Mouse (Mus musculus) embryonic facial prominence, embryonic 10.5 days (tissue): ENCODE measurements at regions not wholly inside any gene's neighbourhood (a gene's known extent, or its start where the extent isn't known, plus 50 kb on each side); places are given as distances from the start of the nearest gene placed in this dataset.

Experiments
- DNase-seq: peaks from one replicate; pipeline ENCODE4 v3.0.0-alpha.2; 2017; ENCODE audit warnings: low spot score
- H3K27ac ChIP-seq: fragments of 300-500 bp; sonication (generic); replicated peaks from 2 replicates; pipeline ENCODE4 v1.5.1; 2016; ENCODE audit warnings: mild to moderate bottlenecking
- H3K27me3 ChIP-seq: fragments of 300-500 bp; sonication (generic); replicated peaks from 2 replicates; pipeline ENCODE4 v1.6.1; 2016; ENCODE audit warnings: low read depth, mild to moderate bottlenecking; ENCODE audit not compliant: poor library complexity, severe bottlenecking
- H3K36me3 ChIP-seq: fragments of 300-500 bp; sonication (generic); replicated peaks from 2 replicates; pipeline ENCODE4 v1.6.1; 2016; ENCODE audit warnings: mild to moderate bottlenecking, moderate library complexity
- H3K4me1 ChIP-seq: fragments of 300-500 bp; sonication (generic); 2 replicates; pipeline ENCODE4 v1.6.1; 2016
- H3K4me3 ChIP-seq: fragments of 300-500 bp; sonication (generic); 2 replicates; pipeline ENCODE4 v1.5.1; 2016; ENCODE audit warnings: mild to moderate bottlenecking, moderate library complexity
- H3K9me3 ChIP-seq: fragments of 300-500 bp; sonication (generic); 2 replicates; pipeline ENCODE4 v1.6.1; 2016; ENCODE audit warnings: mild to moderate bottlenecking
- WGBS: fragments of 180-500 bp; shearing (Covaris S2); methylation state at CpG from one replicate; pipeline ENCODE4 v1.1.7; 2016; 5-methylcytosine and 5-hydroxymethylcytosine counted together

GRCm38 (mm10) chr15:62389431-62390105 lies 1455.4 kb downstream of the Gsdmc2 start:
- no peaks in the 10 kb centered on the region for H3K4me1 ChIP-seq
- no peaks in the 10 kb centered on the region for H3K36me3 ChIP-seq
- WGBS: 93% methylated on average over 3 of the region's 3 CpGs
- no peak overlapping the region for H3K4me3 ChIP-seq
- H3K27ac ChIP-seq: no peak overlapping the region
- H3K27me3 ChIP-seq: no peaks in the 10 kb centered on the region
- no peaks in the 10 kb centered on the region for H3K9me3 ChIP-seq
- DNase-seq: no peak

- H3K27me3 ChIP-seq: no peaks in the 10 kb centered on the region
- H3K9me3 ChIP-seq: peaks cover 4% of the 10 kb centered on the region; the same call in 1 of the 2 replicates
- no peak overlapping the region for H3K27ac ChIP-seq
- no peaks in the 10 kb centered on the region for H3K4me1 ChIP-seq
- no peak for DNase-seq
- no peak overlapping the region for H3K4me3 ChIP-seq
- WGBS: 84% methylated on average over 2 of the region's 2 CpGs
- H3K36me3 ChIP-seq: no peaks in the 10 kb centered on the region
Measured at GRCm38 (mm10) chr15:62382233-62382632, 1459.4 kb upstream of the A1bg start.

GRCm38 (mm10) chr15:62374641-62375040 lies 1451.8 kb upstream of the A1bg start:
- Histone ChIP-seq H3K36me3 (no peaks in the 10 kb centered on the region), H3K9me3 (no peaks in the 10 kb centered on the region), H3K27me3 (no peaks in the 10 kb centered on the region), H3K4me3 (no peak overlapping the region), H3K4me1 (no peaks in the 10 kb centered on the region), H3K27ac (no peak overlapping the region)
- 88% methylated on average over 3 of the region's 3 CpGs for WGBS
- DNase-seq: no peak

- H3K36me3 ChIP-seq: no peaks in the 10 kb centered on the region
- no peaks in the 10 kb centered on the region for H3K4me1 ChIP-seq
- no peak overlapping the region for H3K4me3 ChIP-seq
- no peaks in the 10 kb centered on the region for H3K27me3 ChIP-seq
- H3K27ac ChIP-seq: no peak overlapping the region
- H3K9me3 ChIP-seq: no peaks in the 10 kb centered on the region
- DNase-seq: no peak
Measured at GRCm38 (mm10) chr15:62361171-62361570, 1438.4 kb upstream of the A1bg start.

GRCm38 (mm10) chr15:62358338-62359239 lies 1435.8 kb upstream of the A1bg start:
- H3K9me3 ChIP-seq: no peaks in the 10 kb centered on the region
- no peaks in the 10 kb centered on the region for H3K27me3 ChIP-seq
- no peak overlapping the region for H3K27ac ChIP-seq
- H3K36me3 ChIP-seq: no peaks in the 10 kb centered on the region
- 64% methylated on average over 8 of the region's 8 CpGs for WGBS
- no peaks in the 10 kb centered on the region for H3K4me1 ChIP-seq
- DNase-seq: no peak
- no peak overlapping the region for H3K4me3 ChIP-seq

GRCm38 (mm10) chr15:62353786-62354185 lies 1431.0 kb upstream of the A1bg start:
- Histone ChIP-seq H3K36me3 (no peaks in the 10 kb centered on the region), H3K9me3 (no peaks in the 10 kb centered on the region), H3K4me3 (no peak overlapping the region), H3K27me3 (no peaks in the 10 kb centered on the region), H3K27ac (no peak overlapping the region), H3K4me1 (no peaks in the 10 kb centered on the region)
- DNase-seq: no peak
- WGBS: 82% methylated on average over 4 of the region's 4 CpGs

GRCm38 (mm10) chr15:62350862-62351757 lies 1428.3 kb upstream of the A1bg start:
- Histone ChIP-seq H3K27ac (no peak overlapping the region), H3K9me3 (no peaks in the 10 kb centered on the region), H3K4me3 (no peak overlapping the region), H3K4me1 (no peaks in the 10 kb centered on the region), H3K36me3 (no peaks in the 10 kb centered on the region), H3K27me3 (no peaks in the 10 kb centered on the region)
- WGBS: 77% methylated on average over 6 of the region's 6 CpGs
- no peak for DNase-seq

GRCm38 (mm10) chr15:62349981-62350380 lies 1427.2 kb upstream of the A1bg start:
- no peaks in the 10 kb centered on the region for H3K9me3 ChIP-seq
- DNase-seq: no peak
- no peaks in the 10 kb centered on the region for H3K4me1 ChIP-seq
- H3K36me3 ChIP-seq: no peaks in the 10 kb centered on the region
- H3K27me3 ChIP-seq: no peaks in the 10 kb centered on the region
- H3K4me3 ChIP-seq: no peak overlapping the region
- H3K27ac ChIP-seq: no peak overlapping the region
- 98% methylated on average over 3 of the region's 3 CpGs for WGBS

- Histone ChIP-seq H3K4me3 (no peak overlapping the region), H3K27ac (no peak overlapping the region), H3K9me3 (no peaks in the 10 kb centered on the region), H3K4me1 (no peaks in the 10 kb centered on the region), H3K27me3 (no peaks in the 10 kb centered on the region), H3K36me3 (no peaks in the 10 kb centered on the region)
- 86% methylated on average over 2 of the region's 2 CpGs for WGBS
- no peak for DNase-seq
Measured at GRCm38 (mm10) chr15:62348956-62349355, 1426.1 kb upstream of the A1bg start.

GRCm38 (mm10) chr15:62347697-62348096 lies 1424.9 kb upstream of the A1bg start:
- Histone ChIP-seq H3K4me1 (no peaks in the 10 kb centered on the region), H3K9me3 (no peaks in the 10 kb centered on the region), H3K36me3 (no peaks in the 10 kb centered on the region), H3K27me3 (no peaks in the 10 kb centered on the region), H3K4me3 (no peak overlapping the region), H3K27ac (no peak overlapping the region)
- no peak for DNase-seq
- 93% methylated on average over 2 of the region's 2 CpGs for WGBS

- H3K4me3 ChIP-seq: no peak overlapping the region
- no peaks in the 10 kb centered on the region for H3K27me3 ChIP-seq
- 81% methylated on average over 5 of the region's 5 CpGs for WGBS
- H3K4me1 ChIP-seq: no peaks in the 10 kb centered on the region
- no peak for DNase-seq
- no peak overlapping the region for H3K27ac ChIP-seq
- no peaks in the 10 kb centered on the region for H3K9me3 ChIP-seq
- no peaks in the 10 kb centered on the region for H3K36me3 ChIP-seq
Measured at GRCm38 (mm10) chr15:62345893-62346292, 1423.1 kb upstream of the A1bg start.

GRCm38 (mm10) chr15:62336454-62337284 lies 1413.9 kb upstream of the A1bg start:
- Histone ChIP-seq H3K9me3 (no peaks in the 10 kb centered on the region), H3K36me3 (no peaks in the 10 kb centered on the region), H3K4me3 (no peak overlapping the region), H3K27me3 (no peaks in the 10 kb centered on the region), H3K27ac (no peak overlapping the region), H3K4me1 (no peaks in the 10 kb centered on the region)
- 82% methylated on average over 6 of the region's 6 CpGs for WGBS
- no peak for DNase-seq
